Mouse (Mus musculus): ENCODE data around the gene Tspan12.

Tspan12 gene

GRCm38 (mm10) chr6:21852344-21852785, at the start of gene Tspan12:
Tspan12 (minus strand) TSS chr6:21852515.
- WGBS, result 4% methylated on average over 13 of the region's 13 CpGs

GRCm38 (mm10) chr6:21894451-21894850, 42.1 kb upstream of the Tspan12 start:
- 55% methylated on average over 7 of the region's 7 CpGs for WGBS

- 81% methylated on average over 2 of the region's 2 CpGs for WGBS
These were observed 36.8 kb upstream of the Tspan12 start for GRCm38 (mm10) chr6:21889101-21889500.

GRCm38 (mm10) chr6:21879496-21879895, 27.2 kb upstream of the Tspan12 start:
- 61% methylated on average over 6 of the region's 6 CpGs for WGBS

- WGBS, result 38% methylated on average over 1 of the region's 1 CpGs
These were observed 15.0 kb upstream of the Tspan12 start for GRCm38 (mm10) chr6:21867310-21867709.

GRCm38 (mm10) chr6:21864179-21864578, 11.9 kb upstream of the Tspan12 start:
- WGBS, result 39% methylated on average over 8 of the region's 8 CpGs

GRCm38 (mm10) chr6:21863561-21863960, 11.2 kb upstream of the Tspan12 start:
- 55% methylated on average over 1 of the region's 1 CpGs for WGBS

GRCm38 (mm10) chr6:21861316-21861715, 9.0 kb upstream of the Tspan12 start:
- WGBS, result 66% methylated on average over 2 of the region's 2 CpGs

GRCm38 (mm10) chr6:21857843-21858242, 5.5 kb upstream of the Tspan12 start:
- 21% methylated on average over 7 of the region's 7 CpGs for WGBS

- 63% methylated on average over 7 of the region's 7 CpGs for WGBS
These were observed 3.6 kb upstream of the Tspan12 start for GRCm38 (mm10) chr6:21855921-21856320.

GRCm38 (mm10) chr6:21853342-21853741, 1.0 kb upstream of the Tspan12 start:
- WGBS, result 81% methylated on average over 6 of the region's 6 CpGs

- under 1% methylated on average over 61 of the region's 62 CpGs for WGBS
These were observed 545 bp downstream of the Tspan12 start for GRCm38 (mm10) chr6:21851596-21852343.

GRCm38 (mm10) chr6:21851346-21851595, 1.0 kb downstream of the Tspan12 start:
- under 1% methylated on average over 5 of the region's 5 CpGs for WGBS

GRCm38 (mm10) chr6:21850526-21851345, 1.6 kb downstream of the Tspan12 start:
- 30% methylated on average over 21 of the region's 21 CpGs for WGBS

GRCm38 (mm10) chr6:21848808-21849207, 3.5 kb downstream of the Tspan12 start:
- 91% methylated on average over 4 of the region's 4 CpGs for WGBS

- WGBS, result 36% methylated on average over 9 of the region's 9 CpGs
These were observed 12.1 kb downstream of the Tspan12 start for GRCm38 (mm10) chr6:21839976-21840775.

GRCm38 (mm10) chr6:21839244-21839814, 13.0 kb downstream of the Tspan12 start:
- 69% methylated on average over 10 of the region's 10 CpGs for WGBS

GRCm38 (mm10) chr6:21833531-21833930, 18.8 kb downstream of the Tspan12 start:
- 94% methylated on average over 4 of the region's 4 CpGs for WGBS

GRCm38 (mm10) chr6:21831871-21832270, 20.4 kb downstream of the Tspan12 start:
- 92% methylated on average over 3 of the region's 3 CpGs for WGBS

- 83% methylated on average over 6 of the region's 6 CpGs for WGBS
These were observed 21.4 kb downstream of the Tspan12 start for GRCm38 (mm10) chr6:21830931-21831330.

GRCm38 (mm10) chr6:21829930-21830329, 22.4 kb downstream of the Tspan12 start:
- 91% methylated on average over 7 of the region's 7 CpGs for WGBS

GRCm38 (mm10) chr6:21828437-21828836, 23.9 kb downstream of the Tspan12 start:
- WGBS, result 69% methylated on average over 4 of the region's 4 CpGs

Measured in cerebral cortex, adult 2 months (tissue).